Mouse (Mus musculus) fat pad, adult 2 months (tissue): ENCODE measurements around the gene Npb.
A peak's percentile ranks its signal among the peaks of the same experiment; 100 is the strongest.
"Not testable (repeated sequence)": the region's sequence is repeated elsewhere in the genome, so short reads cannot be mapped to it uniquely, and the experiment has no call there.

Source experiments
- DNase-seq: peaks from one replicate; pipeline ENCODE4 v3.0.0-alpha.2; 2011; ENCODE audit warnings: low read depth, low spot score; ENCODE audit errors: extremely low read depth

Npb gene

GRCm38 (mm10) chr11:120608241-120609034 is at the start of gene Npb:
Gene Npb (plus strand): TSS chr11:120608477.
- no peak for DNase-seq

- not testable (repeated sequence) for DNase-seq
Observed at GRCm38 (mm10) chr11:120558843-120559242, 49.4 kb upstream of the Npb start.

- DNase-seq = no peak
Observed at GRCm38 (mm10) chr11:120560952-120561728, 47.1 kb upstream of the Npb start.

GRCm38 (mm10) chr11:120562949-120563348 is 45.3 kb upstream of the Npb start:
- no peak for DNase-seq

- DNase-seq = no peak
Observed at GRCm38 (mm10) chr11:120565114-120565513, 43.2 kb upstream of the Npb start.

GRCm38 (mm10) chr11:120568324-120568723 is 40.0 kb upstream of the Npb start:
- DNase-seq = no peak

GRCm38 (mm10) chr11:120571122-120571521 is 37.2 kb upstream of the Npb start:
- DNase-seq = peak; percentile 68

DNA sequence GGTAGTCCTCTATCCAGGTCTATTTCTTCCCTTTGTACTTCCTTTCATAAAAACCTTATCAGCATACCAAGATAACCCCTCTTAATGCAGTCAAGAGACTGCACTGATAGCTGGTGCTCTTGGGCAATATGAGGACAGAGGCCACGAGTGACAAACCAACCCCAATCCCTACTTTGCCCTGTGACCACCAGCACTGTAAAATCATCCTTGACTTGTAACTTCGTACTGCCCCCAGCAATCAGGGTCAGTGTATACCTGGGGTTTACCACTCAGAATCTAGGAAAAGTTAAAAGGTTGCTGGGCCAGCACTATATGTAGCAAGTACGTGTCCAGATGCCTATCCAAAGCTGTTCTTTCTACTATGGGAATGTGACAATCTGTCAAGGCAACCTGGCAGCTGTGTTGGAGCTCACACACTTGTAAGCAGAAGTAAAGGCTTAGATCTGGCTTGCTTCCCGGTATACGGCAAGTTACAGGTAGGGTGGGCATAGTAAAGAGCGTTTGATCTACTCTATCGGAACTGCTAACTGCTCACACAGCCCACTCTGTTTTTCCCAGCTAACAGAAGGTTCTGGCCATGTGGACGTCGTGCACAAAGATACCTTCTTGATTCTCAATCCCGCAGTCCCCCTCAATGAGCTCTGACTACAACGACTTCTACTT is 36.4 kb upstream of the Npb start:
- no peak for DNase-seq

GRCm38 (mm10) chr11:120572417-120572751 is 35.9 kb upstream of the Npb start:
- DNase-seq = no peak

GRCm38 (mm10) chr11:120572752-120573584 is 35.3 kb upstream of the Npb start, which contains the start of gene P4hb:
Gene P4hb (minus strand): TSS chr11:120573253.
- DNase-seq = peak; percentile 87

DNA sequence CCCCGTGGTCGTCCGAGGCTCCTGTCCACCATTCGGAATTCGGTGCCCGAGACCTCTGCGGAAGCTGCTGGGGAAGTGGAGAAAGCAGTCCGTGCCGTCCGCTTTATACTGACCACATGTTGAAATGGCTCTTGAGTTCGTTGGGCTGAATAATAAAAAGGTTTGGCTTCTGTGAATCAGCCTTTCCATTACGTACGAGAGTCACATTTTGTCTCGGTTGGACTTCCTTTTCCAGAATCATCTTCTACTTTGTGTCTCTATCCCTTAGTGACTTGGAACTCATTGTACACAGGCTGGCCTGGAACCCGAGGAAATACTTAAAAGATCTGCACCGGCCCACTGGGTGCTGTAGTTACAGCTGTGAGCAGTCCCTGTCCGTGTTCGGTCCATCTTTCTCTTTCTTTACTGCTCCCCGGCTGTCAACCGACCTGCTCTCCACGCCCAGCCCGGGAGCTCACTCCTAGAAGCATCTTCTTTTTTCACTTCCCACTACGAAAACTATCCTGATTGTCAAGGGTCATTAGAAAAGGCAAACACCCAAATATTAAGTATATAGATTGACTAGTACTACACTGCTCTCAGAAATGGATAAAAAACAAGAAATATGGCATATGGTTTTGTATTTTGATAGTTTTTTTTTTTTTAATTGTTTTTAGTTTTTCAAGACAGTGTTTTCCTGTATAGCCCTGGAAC is 34.5 kb upstream of the Npb start:
- DNase-seq = no peak

DNA sequence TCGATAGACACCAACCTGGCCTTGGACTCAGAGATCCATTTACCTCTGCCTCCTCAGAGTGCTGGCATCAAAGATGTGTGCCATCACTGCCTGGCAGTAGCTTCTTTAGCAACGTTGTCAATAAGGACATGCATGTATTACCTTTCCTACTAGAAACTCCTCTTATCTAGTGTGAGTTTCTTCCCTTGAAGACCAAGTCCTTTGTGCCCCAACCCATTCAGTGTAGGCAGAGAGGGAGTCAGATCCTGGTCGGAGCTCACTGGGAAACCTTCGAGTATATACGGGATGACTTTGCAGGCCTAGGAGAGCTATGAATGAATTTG is 34.0 kb upstream of the Npb start:
- DNase-seq = no peak

DNA sequence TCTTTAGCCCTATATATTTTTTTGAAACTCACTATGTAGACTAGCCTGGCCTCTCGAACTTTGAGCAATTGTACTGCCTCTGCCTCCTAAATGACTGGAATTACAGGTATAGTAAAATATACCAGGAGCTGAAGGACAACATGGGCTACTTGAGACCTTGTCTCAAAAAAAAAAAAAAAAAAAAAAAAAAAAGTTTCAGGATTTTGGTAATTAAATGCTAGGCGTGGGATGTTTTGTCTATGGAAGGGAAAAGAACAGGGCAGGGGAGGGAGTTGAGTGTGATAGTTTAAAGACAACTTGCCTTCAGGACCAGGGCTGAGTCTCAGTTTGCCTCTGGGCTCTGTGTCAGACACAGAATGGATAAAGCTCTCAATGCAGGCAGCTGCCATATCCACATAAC is 33.2 kb upstream of the Npb start:
- no peak for DNase-seq

GRCm38 (mm10) chr11:120575940-120576339 is 32.3 kb upstream of the Npb start:
- DNase-seq = no peak

- no peak for DNase-seq
Observed at GRCm38 (mm10) chr11:120576365-120576981, 31.8 kb upstream of the Npb start.

- DNase-seq = no peak
Observed at GRCm38 (mm10) chr11:120577211-120578023, 30.9 kb upstream of the Npb start.

DNA sequence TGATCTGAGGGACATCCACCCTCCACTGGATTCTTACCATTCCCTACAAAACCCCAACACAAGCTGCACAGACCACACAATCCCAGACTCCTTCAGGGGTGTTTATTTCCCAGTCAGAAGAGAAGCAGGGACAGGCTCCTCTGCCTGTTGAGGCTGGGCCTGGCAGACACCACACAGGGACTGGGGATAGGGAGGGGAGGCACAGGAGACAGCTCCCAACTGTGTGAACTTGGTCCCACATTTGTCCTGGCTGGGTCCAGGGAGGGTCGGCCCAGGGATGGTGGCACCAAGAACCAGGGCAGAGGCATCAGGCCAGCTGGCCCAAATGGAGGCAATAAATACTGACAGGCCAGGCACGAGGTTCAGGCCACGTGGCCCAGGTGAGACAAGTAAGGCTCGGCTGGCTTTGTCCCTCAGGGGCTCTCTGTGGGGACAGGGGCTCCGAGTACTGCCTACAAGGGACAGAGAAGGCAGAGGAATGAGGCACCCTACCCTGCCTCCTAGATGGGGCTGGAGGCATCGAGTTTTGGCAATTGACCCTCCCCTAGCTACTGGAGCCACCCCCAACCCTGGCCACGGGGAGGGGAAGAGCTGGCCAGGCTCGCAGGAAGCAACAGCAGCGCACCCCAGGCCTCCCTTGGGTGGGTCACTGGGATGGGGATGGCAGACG is 30.1 kb upstream of the Npb start:
- DNase-seq = no peak

DNA sequence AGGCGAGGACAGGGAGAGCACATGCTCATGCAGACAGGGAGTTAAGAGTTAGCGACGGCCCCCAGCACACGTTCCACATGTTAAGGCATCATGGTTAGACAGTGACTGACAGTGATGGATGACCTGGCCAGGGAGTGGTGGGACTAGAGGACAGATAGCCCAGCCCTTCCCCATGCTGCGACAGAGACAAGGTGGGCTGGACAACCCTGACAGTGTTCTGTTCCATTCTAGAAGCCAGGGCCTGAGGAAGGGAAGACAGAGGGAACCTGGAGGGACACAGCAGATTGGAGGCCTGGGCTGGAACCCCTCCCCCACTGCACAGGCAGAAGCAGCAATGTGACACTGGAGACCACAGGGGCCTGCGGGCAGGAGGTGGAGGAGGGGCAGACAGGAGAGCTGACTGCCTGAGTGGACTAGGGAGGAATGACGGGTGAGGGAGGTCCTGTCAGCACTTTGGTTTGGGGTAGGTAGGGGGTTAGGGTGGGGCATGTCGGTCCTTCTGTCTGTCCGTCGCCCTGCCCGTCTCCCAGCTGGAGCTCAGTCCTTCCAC is 29.5 kb upstream of the Npb start:
- DNase-seq = no peak
